Mouse (Mus musculus) erythroblast, embryonic 14.5 days (primary cell): ENCODE measurements around the gene 2310011J03Rik.

Experiments used
- GATA1 ChIP-seq: IDR thresholded peaks from 2 replicates; pipeline ENCODE4 v1.6.1; 2012; ENCODE audit warnings: low read length, inconsistent platforms, mixed read lengths
- TAL1 ChIP-seq: IDR thresholded peaks from 3 replicates; pipeline ENCODE4 v1.6.1; 2012; ENCODE audit warnings: low read length, inconsistent platforms, mixed read lengths

- TF ChIP-seq GATA1 = no peak
- no peak for TF ChIP-seq TAL1
Observed at GRCm38 (mm10) chr10:80356737-80357136, 36.4 kb upstream of the 2310011J03Rik start.
